Mouse (Mus musculus) adrenal gland, adult 18-20 months (tissue): ENCODE data around the gene Cops7b. TPM values are rescaled to one million over a fixed set of nuclear protein-coding genes. Genes with fewer than 3 reads are reported as not detected.
A peak's percentile ranks its signal among the peaks of the same experiment; 100 is the strongest.
"Not testable (repeated sequence)": the region's sequence is repeated elsewhere in the genome, so short reads cannot be mapped to it uniquely, and the experiment has no call there.

Experiments
- DNase-seq, 2 experiments: peaks; one replicate each; pipeline ENCODE4 v3.0.0; 2021 to 2022; ENCODE audit warnings: low spot score in 2 of 2
- long read RNA-seq, 2 experiments: library from polyadenylated mRNA; stranded (forward); transcript quantifications; one replicate each; pipeline ENCODE4 v2.0.0; 2021
- total RNA-seq, 2 experiments: library from RNA; stranded (reverse); gene quantifications; 1 replicate in 1 of 2; 2 replicates in 1 of 2; pipeline ENCODE4 v1.2.3; 2021

The Cops7b gene
- total RNA-seq = 10 to 100 TPM in 1 of 2 experiments, 1 to 10 TPM in 1; 9.9 to 12.6 TPM
- long read RNA-seq, experiment 1, full-length matches to known transcripts = 7 of 10 reads
- long read RNA-seq, experiment 1, partial matches to known transcripts = 0 of 10 reads
- long read RNA-seq, experiment 1, other reads (novel, unspliced or antisense) = 3 of 10 reads
- long read RNA-seq, experiment 2, transcript Cops7b-201 (7 exons, 2,231 nt) = major isoform, 6 of 9 reads
- long read RNA-seq, experiment 2, partial matches to known transcripts = 1 of 9 reads
- long read RNA-seq, experiment 2, other reads (novel, unspliced or antisense) = 2 of 9 reads

- peak; percentile 88 to 90 for DNase-seq
These were observed at the start of gene Cops7b, which contains the start of gene Pde6d for GRCm38 (mm10) chr1:86582451-86583096. Cops7b (plus strand) TSS chr1:86582904. Pde6d (minus strand) TSS chr1:86582629.

GRCm38 (mm10) chr1:86533411-86534130, 49.1 kb upstream of the Cops7b start:
- no peak for DNase-seq

GRCm38 (mm10) chr1:86538383-86538782, 44.3 kb upstream of the Cops7b start:
- DNase-seq = no peak

GRCm38 (mm10) chr1:86539583-86539982, 43.1 kb upstream of the Cops7b start:
- DNase-seq = not testable (repeated sequence)

- DNase-seq = no peak
These were observed 40.1 kb upstream of the Cops7b start for GRCm38 (mm10) chr1:86542584-86542983.

GRCm38 (mm10) chr1:86546797-86547196, 35.9 kb upstream of the Cops7b start:
- DNase-seq = no peak

- no peak for DNase-seq
These were observed 31.4 kb upstream of the Cops7b start for GRCm38 (mm10) chr1:86551299-86551698.

GRCm38 (mm10) chr1:86551877-86552276, 30.8 kb upstream of the Cops7b start:
- no peak for DNase-seq

GRCm38 (mm10) chr1:86555665-86556064, 27.0 kb upstream of the Cops7b start:
- DNase-seq = no peak

GRCm38 (mm10) chr1:86557872-86558271, 24.8 kb upstream of the Cops7b start:
- no peak for DNase-seq

GRCm38 (mm10) chr1:86559232-86559631, 23.5 kb upstream of the Cops7b start:
- no peak for DNase-seq

GRCm38 (mm10) chr1:86562663-86563062, 20.0 kb upstream of the Cops7b start:
- DNase-seq = no peak

GRCm38 (mm10) chr1:86568409-86568808, 14.3 kb upstream of the Cops7b start:
- DNase-seq = no peak

- no peak for DNase-seq
These were observed 13.3 kb upstream of the Cops7b start for GRCm38 (mm10) chr1:86569292-86569860.

GRCm38 (mm10) chr1:86571381-86571780, 11.3 kb upstream of the Cops7b start:
- DNase-seq = no peak

- DNase-seq = no peak
These were observed 10.8 kb upstream of the Cops7b start for GRCm38 (mm10) chr1:86571941-86572340.

- DNase-seq = no peak
These were observed 2.3 kb upstream of the Cops7b start for GRCm38 (mm10) chr1:86580426-86580825.

- DNase-seq = peak in 1 of 2 experiments; percentile 27
These were observed 833 bp upstream of the Cops7b start for GRCm38 (mm10) chr1:86581692-86582450.

- DNase-seq = no peak
These were observed 1.0 kb downstream of the Cops7b start for GRCm38 (mm10) chr1:86583709-86584108.

- peak; percentile 76 to 80 for DNase-seq
These were observed 4.3 kb downstream of the Cops7b start for GRCm38 (mm10) chr1:86586992-86587391.

- no peak for DNase-seq
These were observed 11.8 kb downstream of the Cops7b start for GRCm38 (mm10) chr1:86594539-86594938.
